Mouse (Mus musculus) liver, embryonic 14.5 days (tissue): ENCODE measurements around the gene Ropn1l.

ENCODE experiments used
- CTCF ChIP-seq: IDR thresholded peaks from 2 replicates; pipeline ENCODE4 v1.5.1; 2016; ENCODE audit warnings: antibody characterized with exemption, low read depth, control low read depth
- EP300 ChIP-seq: IDR thresholded peaks from 2 replicates; pipeline ENCODE4 v1.6.1; 2016; ENCODE audit warnings: antibody characterized with exemption, low read depth

DNA sequence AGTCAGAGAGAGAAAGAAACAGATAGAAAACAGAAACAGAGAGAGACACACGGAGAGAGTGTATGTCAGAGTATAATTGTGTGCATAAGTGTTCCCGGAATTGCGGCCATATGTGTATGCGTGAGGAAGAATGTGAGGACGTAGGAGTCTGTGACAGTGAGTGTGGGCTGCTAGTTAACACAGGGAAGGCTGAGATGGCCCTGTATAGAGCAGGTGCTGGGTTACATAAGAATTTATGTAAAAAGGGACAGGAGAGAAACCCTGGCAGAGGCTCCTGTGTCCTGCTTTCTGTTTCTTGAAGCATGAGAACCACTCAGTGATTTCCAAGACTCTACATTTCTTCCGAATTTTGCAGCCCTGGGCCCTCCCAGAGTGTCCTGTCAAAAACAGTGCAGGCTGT, 60.1 kb downstream of the Ropn1l start:
- TF ChIP-seq CTCF: no peak
- no peak for TF ChIP-seq EP300
